Mouse (Mus musculus) ES-E14 (cell line): ENCODE results near the gene Gm49337. TPM values are rescaled to one million over a fixed set of nuclear protein-coding genes. Genes with fewer than 3 reads are reported as not detected.
A peak's percentile ranks its signal among the peaks of the same experiment; 100 is the strongest.

Source experiments
- DNase-seq: peaks from one replicate; pipeline ENCODE4 v3.0.0-alpha.2; 2013; ENCODE audit warnings: low read depth, low spot score
- H3K27ac ChIP-seq: 2 replicates; pipeline ENCODE4 v1.5.1; 2012; ENCODE audit warnings: low read depth, mild to moderate bottlenecking, low read length, moderate library complexity, mixed read lengths; ENCODE audit not compliant: poor library complexity, insufficient read depth, severe bottlenecking
- H3K36me3 ChIP-seq: 2 replicates; pipeline ENCODE4 v1.6.1; 2012; ENCODE audit warnings: mild to moderate bottlenecking, low read length, moderate library complexity, mixed read lengths; ENCODE audit not compliant: control insufficient read depth, poor library complexity, insufficient read depth, severe bottlenecking
- H3K4me1 ChIP-seq, 2 experiments: fragments of 150-350 bp in 1 of 2; sonication (generic) in 1 of 2; 2 replicates each; pipeline ENCODE4 v1.6.1; 2012; ENCODE audit warnings: low read length in 2 of 2, mild to moderate bottlenecking in 1 of 2, mixed read lengths in 1 of 2; ENCODE audit not compliant: control insufficient read depth in 2 of 2, insufficient read depth in 2 of 2, poor library complexity in 1 of 2
- H3K4me3 ChIP-seq, 2 experiments: fragments of 150-350 bp in 1 of 2; sonication (generic) in 1 of 2; 2 replicates each; pipeline ENCODE4 v1.5.1; 2012; ENCODE audit warnings: low read length in 2 of 2, low read depth in 1 of 2, mild to moderate bottlenecking in 1 of 2, mixed read lengths in 1 of 2; ENCODE audit not compliant: insufficient read depth in 1 of 2, poor library complexity in 1 of 2, severe bottlenecking in 1 of 2
- H3K9ac ChIP-seq: 2 replicates; pipeline ENCODE4 v1.6.1; 2012; ENCODE audit warnings: low read depth, mild to moderate bottlenecking, low read length, mixed read lengths; ENCODE audit not compliant: poor library complexity, insufficient read depth, severe bottlenecking
- H3K9me3 ChIP-seq: fragments of 150-350 bp; sonication (generic); 2 replicates; pipeline ENCODE4 v1.6.1; 2012; ENCODE audit warnings: low read depth, mild to moderate bottlenecking, low read length; ENCODE audit not compliant: control insufficient read depth, insufficient read depth
- CHD2 ChIP-seq: IDR thresholded peaks from 2 replicates; pipeline ENCODE4 v1.6.1; 2014; ENCODE audit warnings: mild to moderate bottlenecking, low read depth, low read length, inconsistent platforms
- HCFC1 ChIP-seq: IDR thresholded peaks from 2 replicates; pipeline ENCODE4 v1.6.1; 2012; ENCODE audit warnings: low read length, inconsistent platforms, borderline replicate concordance; ENCODE audit not compliant: insufficient read depth
- MAFK ChIP-seq: IDR thresholded peaks from 2 replicates; pipeline ENCODE4 v1.6.1; 2014; ENCODE audit warnings: mild to moderate bottlenecking, low read depth, low read length, inconsistent platforms; ENCODE audit not compliant: insufficient read depth
- ZC3H11A ChIP-seq: IDR thresholded peaks from 2 replicates; pipeline ENCODE4 v1.6.1; 2012; ENCODE audit warnings: low read depth, mild to moderate bottlenecking, inconsistent platforms, low read length, borderline replicate concordance
- ZNF384 ChIP-seq: IDR thresholded peaks from 2 replicates; pipeline ENCODE4 v1.6.1; 2012; ENCODE audit warnings: low read depth, low read length, inconsistent platforms
- in situ Hi-C, 2 experiments: fragments of 600-800 bp; cut with MboI; formaldehyde crosslinking; loops; one replicate each; pipeline ENCODE4 v1.15.1; 2025; ENCODE audit warnings: low sequenced_read_pairs in 2 of 2, inconsistent platforms in 1 of 2; ENCODE audit not compliant: unreplicated experiment in 2 of 2
- total RNA-seq: library from RNA; depleted of rRNA; stranded (reverse); fragments of 300-350 nt; gene quantifications from 2 replicates; pipeline ENCODE4 v1.2.3, GENCODE M21; 2012

The Gm49337 gene
- total RNA-seq, 1 experiment = 1.0 TPM

DNA sequence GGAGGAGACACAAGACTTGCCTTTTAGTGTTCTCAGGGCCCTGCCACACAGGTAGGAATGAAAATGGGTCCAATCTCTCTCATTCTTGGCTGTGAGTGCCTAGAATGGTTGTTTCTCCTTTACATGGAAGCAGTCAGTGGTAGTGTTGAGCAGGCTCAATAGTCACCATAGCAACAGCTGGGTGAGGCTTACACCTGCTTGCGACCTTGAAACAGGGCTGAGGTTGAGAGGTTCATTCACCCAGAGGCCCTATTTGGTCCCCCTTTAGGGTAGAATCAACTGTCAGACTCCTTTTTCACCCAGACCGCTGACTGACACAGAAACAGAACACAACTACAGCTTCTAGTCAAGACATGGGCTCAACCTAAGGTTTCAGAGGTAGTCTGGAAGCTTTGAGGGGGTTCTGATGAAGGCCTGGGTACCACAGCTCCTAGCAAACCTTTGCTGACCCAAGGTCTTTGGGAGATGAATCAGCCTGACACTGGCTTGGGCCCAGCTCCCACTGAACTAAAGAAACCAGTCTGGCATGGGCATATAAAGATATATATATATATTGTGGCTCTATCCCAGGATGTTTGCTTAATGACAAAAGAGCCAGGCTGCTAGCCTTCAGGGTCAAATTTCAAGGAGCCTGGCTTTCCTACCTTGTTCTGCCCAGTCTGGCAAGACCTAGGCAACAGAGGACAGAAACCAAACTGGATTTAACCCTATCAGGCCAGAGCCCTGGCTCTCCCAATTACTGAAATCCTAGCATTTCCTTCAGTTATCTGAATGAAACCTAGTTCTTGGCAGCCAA lies 8.2 kb upstream of the Gm49337 start:
- Histone ChIP-seq H3K4me1 (peaks cover 5 to 16% of the 10 kb centered on the region in 2 experiments; a peak in 3 of 4 replicates), H3K9me3 (no peaks in the 10 kb centered on the region), H3K36me3 (no peaks in the 10 kb centered on the region; the same call in 1 of the 2 replicates), H3K4me3 (no peak overlapping the region), H3K27ac (no peak overlapping the region), H3K9ac (no peak overlapping the region)
- TF ChIP-seq MAFK (no peak), CHD2 (no peak), HCFC1 (no peak), ZC3H11A (no peak), ZNF384 (no peak)
- in situ Hi-C loops = no loop called here
- no peak for DNase-seq

- DNase-seq = no peak
- TF ChIP-seq MAFK = no peak
- no peak overlapping the region for H3K27ac ChIP-seq
Measured at GRCm38 (mm10) chr4:116165708-116166407, 7.3 kb upstream of the Gm49337 start.

GRCm38 (mm10) chr4:116167404-116167803 lies 5.8 kb upstream of the Gm49337 start, which contains the start of gene Tspan1:
Tspan1 (minus strand) TSS chr4:116167601.
- in situ Hi-C loops = no loop called here
- TF ChIP-seq ZC3H11A = no peak
- no peak for TF ChIP-seq MAFK
- no peak for TF ChIP-seq HCFC1
- TF ChIP-seq ZNF384 = no peak
- no peak for TF ChIP-seq CHD2
- Histone ChIP-seq H3K9me3 (no peaks in the 10 kb centered on the region), H3K4me3 (no peak within 1 kb of the TSS), H3K4me1 (peaks cover 5 to 16% of the 10 kb centered on the region in 2 experiments), H3K36me3 (no peaks in the 10 kb centered on the region), H3K27ac (no peak within 1 kb of the TSS), H3K9ac (no peak within 1 kb of the TSS; the same call in 1 of the 2 replicates)
- no peak for DNase-seq

More at GRCm38 (mm10) chr4:116165708-116166407, 7.3 kb upstream of the Gm49337 start:
- no peak overlapping the region for H3K4me3 ChIP-seq
- H3K36me3 ChIP-seq = no peaks in the 10 kb centered on the region; the same call in 1 of the 2 replicates
- H3K9ac ChIP-seq = no peak overlapping the region
- peaks cover 5 to 16% of the 10 kb centered on the region in 2 experiments for H3K4me1 ChIP-seq
- no peaks in the 10 kb centered on the region for H3K9me3 ChIP-seq
- in situ Hi-C loops = no loop called here

DNA sequence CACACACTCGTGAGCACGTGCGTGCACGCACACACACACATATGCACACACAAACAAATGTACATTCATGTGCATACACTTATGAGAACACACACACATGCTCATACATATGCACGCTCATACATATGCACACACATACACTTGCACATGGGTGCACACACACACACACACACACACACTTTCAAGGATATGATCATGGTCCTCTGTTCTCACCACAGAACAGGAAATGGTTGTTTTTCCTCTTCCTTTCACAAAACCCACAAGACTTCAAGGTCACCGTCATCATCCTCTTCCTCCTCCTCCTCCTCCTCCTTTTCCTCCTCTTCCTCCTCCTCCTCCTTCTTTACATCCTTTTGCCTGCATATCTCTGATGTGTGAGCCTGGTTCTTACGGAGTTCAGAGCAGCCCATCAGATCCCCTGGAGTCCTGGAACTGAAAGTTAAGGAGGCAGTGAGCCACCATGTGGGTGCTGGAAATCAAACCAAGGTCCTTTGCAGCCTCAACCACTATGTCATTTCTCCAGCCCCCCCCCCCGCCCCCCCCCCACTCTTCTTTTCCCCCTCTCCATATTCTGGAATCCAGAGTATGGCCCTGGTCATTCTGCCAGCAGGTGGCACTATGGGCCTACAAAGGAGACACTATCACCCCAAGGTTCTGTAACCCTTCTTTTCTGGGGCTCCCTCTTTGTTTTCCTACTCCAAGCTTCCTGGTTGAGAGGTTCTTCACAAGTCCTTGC lies 4.4 kb upstream of the Gm49337 start:
- Histone ChIP-seq H3K9me3 (no peaks in the 10 kb centered on the region), H3K9ac (no peak overlapping the region), H3K36me3 (no peaks in the 10 kb centered on the region), H3K4me3 (no peak overlapping the region), H3K4me1 (peaks cover 5 to 23% of the 10 kb centered on the region in 2 experiments), H3K27ac (no peak overlapping the region)
- TF ChIP-seq ZC3H11A = peak; percentile 25; the same call in 1 of the 2 replicates
- TF ChIP-seq HCFC1 = no peak
- in situ Hi-C loops = no loop called here
- no peak for DNase-seq
